Mouse (Mus musculus) heart, embryonic 14.5 days (tissue): ENCODE measurements around the gene Hnrnph2. TPM values are rescaled to one million over a fixed set of nuclear protein-coding genes. Genes with fewer than 3 reads are reported as not detected.

Source experiments
- ATAC-seq: fragments of 200-750 bp; cut with Nextera tagmentation; 2 replicates; pipeline ENCODE4 v1.8.0; 2017; ENCODE audit warnings: low read depth, moderate TSS enrichment; ENCODE audit not compliant: insufficient number of reproducible peaks, insufficient read depth, low FRiP score
- H3K27ac ChIP-seq, 2 experiments: fragments of 200-500 bp in 1 of 2; fragments of 300-500 bp in 1 of 2; sonication (generic) in 1 of 2; replicated peaks in 1 of 2; 2 replicates each; pipeline ENCODE4 v1.5.1; 2012 to 2014; ENCODE audit warnings: low read depth in 2 of 2, low read length in 2 of 2, control low read depth in 1 of 2, mild to moderate bottlenecking in 1 of 2, mixed read lengths in 1 of 2; ENCODE audit not compliant: control insufficient read depth in 1 of 2, insufficient read depth in 1 of 2
- H3K27me3 ChIP-seq: fragments of 300-500 bp; sonication (generic); 2 replicates; pipeline ENCODE4 v1.6.1; 2014; ENCODE audit warnings: mild to moderate bottlenecking, low read length, control low read depth; ENCODE audit not compliant: control insufficient read depth, insufficient read depth
- H3K36me3 ChIP-seq: fragments of 300-500 bp; sonication (generic); 2 replicates; pipeline ENCODE4 v1.6.1; 2014; ENCODE audit warnings: mild to moderate bottlenecking, control low read depth, low read length, mixed read lengths; ENCODE audit not compliant: control insufficient read depth, insufficient read depth
- H3K4me1 ChIP-seq, 2 experiments: fragments of 200-500 bp in 1 of 2; fragments of 300-500 bp in 1 of 2; sonication (generic) in 1 of 2; 2 replicates each; pipeline ENCODE4 v1.6.1; 2012 to 2014; ENCODE audit warnings: low read length in 2 of 2, control low read depth in 1 of 2, mixed read lengths in 1 of 2; ENCODE audit not compliant: control insufficient read depth in 2 of 2, insufficient read depth in 2 of 2
- H3K4me2 ChIP-seq: fragments of 300-500 bp; sonication (generic); 2 replicates; pipeline ENCODE4 v1.6.1; 2014; ENCODE audit warnings: mild to moderate bottlenecking, low read length
- H3K4me3 ChIP-seq, 2 experiments: fragments of 200-500 bp in 1 of 2; fragments of 300-500 bp in 1 of 2; sonication (generic) in 1 of 2; 2 replicates each; pipeline ENCODE4 v1.5.1; 2012 to 2014; ENCODE audit warnings: low read length in 2 of 2, mild to moderate bottlenecking in 2 of 2, control low read depth in 1 of 2, low read depth in 1 of 2, moderate library complexity in 1 of 2; ENCODE audit not compliant: control insufficient read depth in 1 of 2, insufficient read depth in 1 of 2
- H3K9ac ChIP-seq: fragments of 300-500 bp; sonication (generic); 2 replicates; pipeline ENCODE4 v1.6.1; 2014; ENCODE audit warnings: mild to moderate bottlenecking, low read length
- H3K9me3 ChIP-seq: fragments of 300-500 bp; sonication (generic); 2 replicates; pipeline ENCODE4 v1.6.1; 2016; ENCODE audit warnings: low read length, control low read depth; ENCODE audit not compliant: control insufficient read depth
- WGBS: fragments of 180-500 bp; shearing (Covaris S2); extraction: QIAGEN DNeasy Blood & Tissue Kit; methylation state at CpG from one replicate; pipeline ENCODE4 v1.1.7; 2014; 5-methylcytosine and 5-hydroxymethylcytosine counted together
- polyA plus RNA-seq: library from polyadenylated mRNA; unstranded; fragments of >200 nt; fragmentation: Nextera tagmentation; extraction: Ambion mirVana; gene quantifications from 2 replicates; pipeline ENCODE4 v1.2.1, GENCODE M21; 2014

The Hnrnph2 gene
- polyA plus RNA-seq, 1 experiment from 2014 or later = 81.0 TPM

- Histone ChIP-seq H3K27ac (no peak overlapping the region), H3K4me3 (no peak overlapping the region), H3K27me3 (no peaks in the 10 kb centered on the region), H3K4me2 (no peak overlapping the region), H3K36me3 (no peaks in the 10 kb centered on the region), H3K4me1 (no peaks in the 10 kb centered on the region), H3K9me3 (no peaks in the 10 kb centered on the region), H3K9ac (no peak overlapping the region)
- WGBS = 67% methylated on average over 8 of the region's 8 CpGs
- ATAC-seq = no peak
These were observed 19.4 kb downstream of the Hnrnph2 start for GRCm38 (mm10) chrX:134620254-134620865.

- ATAC-seq = no peak
- H3K9me3 ChIP-seq = no peaks in the 10 kb centered on the region
- H3K27me3 ChIP-seq = no peaks in the 10 kb centered on the region
These were observed 20.7 kb downstream of the Hnrnph2 start for GRCm38 (mm10) chrX:134621685-134622084.

GRCm38 (mm10) chrX:134623350-134623749, 22.4 kb downstream of the Hnrnph2 start:
- H3K4me1 ChIP-seq = no peaks in the 10 kb centered on the region
- no peaks in the 10 kb centered on the region for H3K9me3 ChIP-seq
- H3K27me3 ChIP-seq = no peaks in the 10 kb centered on the region
- no peak overlapping the region for H3K9ac ChIP-seq
- no peak for ATAC-seq
- H3K4me2 ChIP-seq = no peak overlapping the region
- H3K27ac ChIP-seq = no peak overlapping the region
- no peaks in the 10 kb centered on the region for H3K36me3 ChIP-seq
- no peak overlapping the region for H3K4me3 ChIP-seq
- 76% methylated on average over 4 of the region's 4 CpGs for WGBS

More at GRCm38 (mm10) chrX:134621685-134622084, 20.7 kb downstream of the Hnrnph2 start:
- no peak overlapping the region for H3K9ac ChIP-seq
- no peak overlapping the region for H3K4me3 ChIP-seq
- H3K4me2 ChIP-seq = no peak overlapping the region
- no peaks in the 10 kb centered on the region for H3K36me3 ChIP-seq
- no peak overlapping the region for H3K27ac ChIP-seq
- H3K4me1 ChIP-seq = no peaks in the 10 kb centered on the region
- WGBS = 65% methylated on average over 3 of the region's 3 CpGs

GRCm38 (mm10) chrX:134628200-134628599, 27.2 kb downstream of the Hnrnph2 start:
- Histone ChIP-seq H3K9me3 (no peaks in the 10 kb centered on the region), H3K9ac (no peak overlapping the region), H3K36me3 (no peaks in the 10 kb centered on the region), H3K4me3 (no peak overlapping the region), H3K27me3 (no peaks in the 10 kb centered on the region), H3K4me2 (no peak overlapping the region), H3K4me1 (no peaks in the 10 kb centered on the region), H3K27ac (no peak overlapping the region)
- ATAC-seq = no peak
- 48% methylated on average over 2 of the region's 2 CpGs for WGBS

DNA sequence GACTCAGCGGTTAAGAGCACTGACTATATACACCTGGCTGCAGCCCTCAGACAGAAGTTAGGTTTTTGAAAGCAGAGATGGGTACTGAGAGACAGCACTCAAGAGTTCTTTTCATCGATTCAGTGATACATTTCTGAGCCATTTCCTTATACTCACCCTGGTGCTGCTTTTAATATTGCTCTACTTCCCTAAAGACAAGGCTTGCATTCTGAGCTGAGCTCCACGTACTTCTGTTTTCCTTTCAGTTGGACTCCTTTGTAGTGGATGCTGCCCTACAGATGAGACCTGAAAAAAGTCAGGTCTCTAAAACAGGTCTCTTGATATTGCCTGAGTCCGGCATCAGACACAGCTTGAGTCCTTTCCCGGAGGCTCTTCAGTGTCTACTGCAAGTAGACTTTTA, 31.7 kb downstream of the Hnrnph2 start:
- Histone ChIP-seq H3K36me3 (no peaks in the 10 kb centered on the region), H3K27me3 (no peaks in the 10 kb centered on the region), H3K9me3 (no peaks in the 10 kb centered on the region), H3K27ac (no peak overlapping the region), H3K9ac (no peak overlapping the region), H3K4me1 (no peaks in the 10 kb centered on the region), H3K4me2 (no peak overlapping the region), H3K4me3 (no peak overlapping the region)
- ATAC-seq = no peak
- 77% methylated on average over 5 of the region's 5 CpGs for WGBS

DNA sequence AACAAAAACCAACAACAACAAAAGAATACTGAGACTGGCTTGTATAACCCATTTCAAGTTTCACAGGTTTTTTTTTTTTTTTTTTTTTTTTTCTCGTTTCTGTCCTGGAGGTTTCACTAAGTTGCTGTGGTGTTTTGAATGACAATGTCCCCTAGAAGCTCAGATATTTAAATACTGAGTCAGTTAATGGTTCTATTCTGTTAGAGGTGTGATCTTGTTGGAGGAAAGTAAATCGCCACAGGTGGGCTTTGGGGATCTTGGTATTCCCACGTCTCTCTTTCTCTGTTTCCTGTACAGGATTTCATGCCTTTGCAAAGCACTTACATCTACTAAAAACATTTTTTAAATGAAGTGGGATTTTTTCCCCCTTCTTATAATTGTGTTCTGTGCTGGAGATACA, 34.1 kb downstream of the Hnrnph2 start:
- H3K27ac ChIP-seq = no peak overlapping the region
- no peak overlapping the region for H3K4me3 ChIP-seq
- no peaks in the 10 kb centered on the region for H3K27me3 ChIP-seq
- no peak overlapping the region for H3K9ac ChIP-seq
- no peaks in the 10 kb centered on the region for H3K4me1 ChIP-seq
- H3K4me2 ChIP-seq = no peak overlapping the region
- H3K36me3 ChIP-seq = no peaks in the 10 kb centered on the region
- no peaks in the 10 kb centered on the region for H3K9me3 ChIP-seq
- 37% methylated on average over 3 of the region's 3 CpGs for WGBS
- no peak for ATAC-seq

GRCm38 (mm10) chrX:134635860-134636259, 34.9 kb downstream of the Hnrnph2 start:
- Histone ChIP-seq H3K4me3 (no peak overlapping the region), H3K27ac (no peak overlapping the region), H3K4me2 (no peak overlapping the region), H3K27me3 (no peaks in the 10 kb centered on the region), H3K9me3 (no peaks in the 10 kb centered on the region), H3K4me1 (no peaks in the 10 kb centered on the region), H3K36me3 (no peaks in the 10 kb centered on the region), H3K9ac (no peak overlapping the region)
- 70% methylated on average over 3 of the region's 3 CpGs for WGBS
- ATAC-seq = no peak
